Mouse (Mus musculus): ENCODE results near the gene Znrf3.

GRCm38 (mm10) chr11:5257151-5257862, 187.3 kb downstream of the Znrf3 start:
- no peak for TF ChIP-seq CTCF (IDR thresholded peaks at IDR 0.05; ENCODE audit: control insufficient read depth, insufficient read depth, low read length)
- TF ChIP-seq POLR2A (IDR thresholded peaks at IDR 0.05; ENCODE audit: borderline replicate concordance, control insufficient read depth, low read depth, low read length), result no peak

All from bone marrow, adult 2 months (tissue).